Mouse (Mus musculus): Measurements from ENCODE around the gene Rnf167. TPM values are rescaled to one million over a fixed set of nuclear protein-coding genes. Genes with fewer than 3 reads are reported as not detected.

The Rnf167 gene
- polyA plus RNA-seq, 1 experiment from 2014 or later: 109 TPM

DNA sequence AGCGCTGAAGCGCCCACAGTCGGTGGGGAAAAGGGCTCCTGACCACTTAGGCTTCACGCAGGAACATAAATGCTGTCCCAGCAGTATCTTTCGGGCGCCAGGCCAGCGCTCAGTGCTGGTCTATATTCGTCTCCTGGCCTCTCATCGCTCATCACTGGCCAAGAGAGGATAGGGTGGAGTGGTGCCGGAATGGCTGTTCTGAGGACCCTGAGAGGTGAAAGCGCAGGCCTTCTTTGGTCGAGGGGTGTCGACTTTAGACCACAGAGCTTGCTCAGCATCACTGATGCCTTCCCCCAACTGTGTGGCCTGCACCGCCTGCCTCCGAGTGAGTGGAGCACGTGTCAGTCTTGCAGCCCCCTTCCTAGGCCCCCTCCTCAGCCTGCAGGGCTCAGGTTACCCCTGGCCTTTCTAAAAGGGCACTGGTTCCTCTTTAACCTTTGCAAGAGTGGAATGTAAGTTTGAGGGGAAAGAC lies 9.5 kb downstream of the Rnf167 start:
- 5% methylated on average over 16 of the region's 16 CpGs for WGBS
- Histone ChIP-seq H3K9me3 (ENCODE audit: control insufficient read depth, low read length) (no peaks in the 10 kb centered on the region), H3K4me1 (ENCODE audit: control insufficient read depth, insufficient read depth, low read length) (peaks cover 37% of the 10 kb centered on the region), H3K4me2 (replicated peaks; ENCODE audit: low read depth, low read length) (peak overlapping the region; percentile 71), H3K27me3 (ENCODE audit: control insufficient read depth, insufficient read depth, low read length) (no peaks in the 10 kb centered on the region), H3K36me3 (ENCODE audit: control insufficient read depth, insufficient read depth, low read length) (peaks cover 20% of the 10 kb centered on the region), H3K9ac (ENCODE audit: low read depth, low read length) (peak overlapping the region; percentile 95), H3K4me3 (ENCODE audit: low read length) (peak overlapping the region; percentile 93), H3K27ac (ENCODE audit: low read depth, low read length) (peak overlapping the region; percentile 99)
- 0 out of 2 replicates have a peak, but pooled peaks have one; percentile 7 for ATAC-seq (ENCODE audit: low FRiP score, low TSS enrichment)

- H3K27ac ChIP-seq (ENCODE audit: low read depth, low read length): peak within 1 kb of the TSS; percentile 99
- H3K4me2 ChIP-seq (replicated peaks; ENCODE audit: low read depth, low read length): peak within 1 kb of the TSS; percentile 71
- H3K9me3 ChIP-seq (ENCODE audit: control insufficient read depth, low read length): no peaks in the 10 kb centered on the region
- 7% methylated on average over 3 of the region's 3 CpGs for WGBS
- H3K27me3 ChIP-seq (ENCODE audit: control insufficient read depth, insufficient read depth, low read length): no peaks in the 10 kb centered on the region
- H3K9ac ChIP-seq (ENCODE audit: low read depth, low read length): peak within 1 kb of the TSS; percentile 95
- peak within 1 kb of the TSS; percentile 93 for H3K4me3 ChIP-seq (ENCODE audit: low read length)
- ATAC-seq (ENCODE audit: low FRiP score, low TSS enrichment): no peak; the same call in 1 of the 2 replicates
- H3K4me1 ChIP-seq (ENCODE audit: control insufficient read depth, insufficient read depth, low read length): peaks cover 34% of the 10 kb centered on the region
- H3K36me3 ChIP-seq (ENCODE audit: control insufficient read depth, insufficient read depth, low read length): peaks cover 19% of the 10 kb centered on the region
These were observed 9.9 kb downstream of the Rnf167 start, which contains the start of gene Eno3 for GRCm38 (mm10) chr11:70656964-70657363. Gene Eno3, plus strand, starts transcription at chr11:70657202.

GRCm38 (mm10) chr11:70657573-70657972 lies 10.5 kb downstream of the Rnf167 start:
- Histone ChIP-seq H3K4me2 (replicated peaks; ENCODE audit: low read depth, low read length) (peak overlapping the region; percentile 71), H3K9me3 (ENCODE audit: control insufficient read depth, low read length) (no peaks in the 10 kb centered on the region), H3K27ac (ENCODE audit: low read depth, low read length) (no peak overlapping the region; the same call in 1 of the 2 replicates), H3K27me3 (ENCODE audit: control insufficient read depth, insufficient read depth, low read length) (no peaks in the 10 kb centered on the region), H3K9ac (ENCODE audit: low read depth, low read length) (peak overlapping the region; percentile 28; the same call in 1 of the 2 replicates), H3K4me3 (ENCODE audit: low read length) (0 out of 2 replicates have a peak overlapping the region, but pooled peaks have one; percentile 3), H3K36me3 (ENCODE audit: control insufficient read depth, insufficient read depth, low read length) (peaks cover 19% of the 10 kb centered on the region), H3K4me1 (ENCODE audit: control insufficient read depth, insufficient read depth, low read length) (peaks cover 28% of the 10 kb centered on the region)
- ATAC-seq (ENCODE audit: low FRiP score, low TSS enrichment): no peak
- 30% methylated on average over 6 of the region's 6 CpGs for WGBS

DNA sequence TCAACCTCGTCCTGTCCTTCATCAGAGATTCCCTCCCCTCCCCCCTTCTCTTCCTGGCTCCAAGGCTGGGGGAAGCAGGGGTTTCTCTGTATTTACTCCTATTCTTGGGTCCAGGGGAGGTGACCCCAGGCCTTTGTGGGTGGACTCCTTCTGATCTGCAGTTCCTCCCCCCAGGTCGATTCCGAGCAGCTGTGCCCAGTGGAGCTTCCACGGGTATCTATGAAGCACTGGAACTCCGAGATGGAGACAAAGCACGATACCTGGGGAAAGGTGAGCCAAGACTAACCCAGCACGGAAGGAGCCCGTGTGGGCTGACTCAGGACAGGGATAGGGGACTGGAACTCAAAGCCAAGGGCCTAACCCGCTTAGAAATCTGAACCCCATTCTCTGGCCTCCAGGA lies 11.0 kb downstream of the Rnf167 start:
- H3K36me3 ChIP-seq (ENCODE audit: control insufficient read depth, insufficient read depth, low read length): peaks cover 19% of the 10 kb centered on the region; the same call in 1 of the 2 replicates
- H3K27ac ChIP-seq (ENCODE audit: low read depth, low read length): no peak overlapping the region
- ATAC-seq (ENCODE audit: low FRiP score, low TSS enrichment): no peak
- WGBS: 35% methylated on average over 9 of the region's 9 CpGs
- peak overlapping the region; percentile 28; the same call in 1 of the 2 replicates for H3K9ac ChIP-seq (ENCODE audit: low read depth, low read length)
- no peak overlapping the region for H3K4me3 ChIP-seq (ENCODE audit: low read length)
- H3K27me3 ChIP-seq (ENCODE audit: control insufficient read depth, insufficient read depth, low read length): no peaks in the 10 kb centered on the region
- peaks cover 24% of the 10 kb centered on the region for H3K4me1 ChIP-seq (ENCODE audit: control insufficient read depth, insufficient read depth, low read length)
- H3K4me2 ChIP-seq (replicated peaks; ENCODE audit: low read depth, low read length): peak overlapping the region; percentile 29; the same call in 1 of the 2 replicates
- no peaks in the 10 kb centered on the region for H3K9me3 ChIP-seq (ENCODE audit: control insufficient read depth, low read length)

DNA sequence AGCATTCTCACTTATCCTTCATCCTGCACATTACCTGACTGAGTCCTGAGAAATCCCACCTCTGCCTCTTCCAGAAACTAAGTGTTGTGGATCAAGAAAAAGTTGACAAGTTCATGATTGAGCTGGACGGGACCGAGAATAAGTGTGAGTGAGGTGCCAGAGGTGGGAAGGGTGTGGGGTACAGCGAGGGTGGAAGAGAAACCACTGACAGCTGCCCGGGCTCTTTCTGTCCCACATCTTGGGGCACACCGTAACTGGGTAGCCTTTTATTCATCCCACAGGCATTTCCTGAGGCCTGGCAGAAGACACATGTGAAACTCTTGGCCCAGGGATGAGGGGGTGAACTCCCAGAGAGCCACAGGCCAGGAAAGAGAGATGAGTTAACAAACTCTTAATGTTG lies 11.5 kb downstream of the Rnf167 start:
- Histone ChIP-seq H3K4me1 (ENCODE audit: control insufficient read depth, insufficient read depth, low read length) (peaks cover 23% of the 10 kb centered on the region), H3K9me3 (ENCODE audit: control insufficient read depth, low read length) (no peaks in the 10 kb centered on the region), H3K27ac (ENCODE audit: low read depth, low read length) (no peak overlapping the region), H3K36me3 (ENCODE audit: control insufficient read depth, insufficient read depth, low read length) (peaks cover 25% of the 10 kb centered on the region; the same call in 1 of the 2 replicates), H3K4me2 (replicated peaks; ENCODE audit: low read depth, low read length) (no peak overlapping the region), H3K9ac (ENCODE audit: low read depth, low read length) (peak overlapping the region; percentile 28; the same call in 1 of the 2 replicates), H3K4me3 (ENCODE audit: low read length) (no peak overlapping the region), H3K27me3 (ENCODE audit: control insufficient read depth, insufficient read depth, low read length) (no peaks in the 10 kb centered on the region)
- 83% methylated on average over 5 of the region's 5 CpGs for WGBS
- no peak for ATAC-seq (ENCODE audit: low FRiP score, low TSS enrichment)

- 79% methylated on average over 8 of the region's 8 CpGs for WGBS
- Histone ChIP-seq H3K4me1 (ENCODE audit: control insufficient read depth, insufficient read depth, low read length) (peaks cover 23% of the 10 kb centered on the region), H3K4me2 (replicated peaks; ENCODE audit: low read depth, low read length) (no peak overlapping the region), H3K27ac (ENCODE audit: low read depth, low read length) (no peak overlapping the region), H3K9ac (ENCODE audit: low read depth, low read length) (no peak overlapping the region), H3K9me3 (ENCODE audit: control insufficient read depth, low read length) (no peaks in the 10 kb centered on the region), H3K36me3 (ENCODE audit: control insufficient read depth, insufficient read depth, low read length) (peaks cover 28% of the 10 kb centered on the region), H3K27me3 (ENCODE audit: control insufficient read depth, insufficient read depth, low read length) (no peaks in the 10 kb centered on the region), H3K4me3 (ENCODE audit: low read length) (no peak overlapping the region)
- ATAC-seq (ENCODE audit: low FRiP score, low TSS enrichment): no peak
These were observed 11.9 kb downstream of the Rnf167 start for GRCm38 (mm10) chr11:70658942-70659341.

GRCm38 (mm10) chr11:70660571-70660970 lies 13.5 kb downstream of the Rnf167 start:
- Histone ChIP-seq H3K27me3 (ENCODE audit: control insufficient read depth, insufficient read depth, low read length) (no peaks in the 10 kb centered on the region), H3K27ac (ENCODE audit: low read depth, low read length) (no peak overlapping the region), H3K4me1 (ENCODE audit: control insufficient read depth, insufficient read depth, low read length) (peaks cover 23% of the 10 kb centered on the region), H3K9me3 (ENCODE audit: control insufficient read depth, low read length) (no peaks in the 10 kb centered on the region), H3K4me2 (replicated peaks; ENCODE audit: low read depth, low read length) (no peak overlapping the region), H3K9ac (ENCODE audit: low read depth, low read length) (no peak overlapping the region), H3K4me3 (ENCODE audit: low read length) (no peak overlapping the region), H3K36me3 (ENCODE audit: control insufficient read depth, insufficient read depth, low read length) (peaks cover 44% of the 10 kb centered on the region)
- ATAC-seq (ENCODE audit: low FRiP score, low TSS enrichment): no peak
- 84% methylated on average over 8 of the region's 8 CpGs for WGBS

GRCm38 (mm10) chr11:70663101-70663500 lies 16.1 kb downstream of the Rnf167 start:
- Histone ChIP-seq H3K27me3 (ENCODE audit: control insufficient read depth, insufficient read depth, low read length) (no peaks in the 10 kb centered on the region), H3K4me2 (replicated peaks; ENCODE audit: low read depth, low read length) (no peak overlapping the region), H3K9me3 (ENCODE audit: control insufficient read depth, low read length) (no peaks in the 10 kb centered on the region), H3K4me3 (ENCODE audit: low read length) (no peak overlapping the region), H3K4me1 (ENCODE audit: control insufficient read depth, insufficient read depth, low read length) (peaks cover 8% of the 10 kb centered on the region), H3K36me3 (ENCODE audit: control insufficient read depth, insufficient read depth, low read length) (peaks cover 56% of the 10 kb centered on the region), H3K9ac (ENCODE audit: low read depth, low read length) (no peak overlapping the region), H3K27ac (ENCODE audit: low read depth, low read length) (no peak overlapping the region)
- 93% methylated on average over 8 of the region's 8 CpGs for WGBS
- ATAC-seq (ENCODE audit: low FRiP score, low TSS enrichment): no peak

GRCm38 (mm10) chr11:70663957-70664356 lies 16.9 kb downstream of the Rnf167 start:
- no peaks in the 10 kb centered on the region for H3K9me3 ChIP-seq (ENCODE audit: control insufficient read depth, low read length)
- 87% methylated on average over 6 of the region's 6 CpGs for WGBS
- H3K4me3 ChIP-seq (ENCODE audit: low read length): no peak overlapping the region
- H3K9ac ChIP-seq (ENCODE audit: low read depth, low read length): no peak overlapping the region
- H3K4me1 ChIP-seq (ENCODE audit: control insufficient read depth, insufficient read depth, low read length): peaks cover 5% of the 10 kb centered on the region; the same call in 1 of the 2 replicates
- no peak overlapping the region for H3K4me2 ChIP-seq (replicated peaks; ENCODE audit: low read depth, low read length)
- no peak overlapping the region for H3K27ac ChIP-seq (ENCODE audit: low read depth, low read length)
- H3K36me3 ChIP-seq (ENCODE audit: control insufficient read depth, insufficient read depth, low read length): peaks cover 56% of the 10 kb centered on the region
- no peak for ATAC-seq (ENCODE audit: low FRiP score, low TSS enrichment)
- no peaks in the 10 kb centered on the region for H3K27me3 ChIP-seq (ENCODE audit: control insufficient read depth, insufficient read depth, low read length)
